Mouse (Mus musculus) small intestine, adult 2 months (tissue): Measurements from ENCODE around the gene Lrp5. TPM values are rescaled to one million over a fixed set of nuclear protein-coding genes. Genes with fewer than 3 reads are reported as not detected.

Source experiments
- H3K27ac ChIP-seq: fragments of 200-500 bp; 2 replicates; pipeline ENCODE4 v1.5.1; 2012; ENCODE audit warnings: low read depth, low read length, control low read depth, inconsistent platforms; ENCODE audit not compliant: insufficient read depth
- H3K27me3 ChIP-seq: fragments of 200-500 bp; 2 replicates; pipeline ENCODE4 v1.6.1; 2012; ENCODE audit warnings: mild to moderate bottlenecking, moderate library complexity, low read length, inconsistent platforms; ENCODE audit not compliant: control insufficient read depth, insufficient read depth
- H3K36me3 ChIP-seq: fragments of 200-500 bp; 2 replicates; pipeline ENCODE4 v1.6.1; 2012; ENCODE audit warnings: mild to moderate bottlenecking, low read length, control low read depth, inconsistent platforms; ENCODE audit not compliant: control insufficient read depth, insufficient read depth
- H3K4me1 ChIP-seq: fragments of 200-500 bp; 2 replicates; pipeline ENCODE4 v1.6.1; 2012; ENCODE audit warnings: low read length, inconsistent platforms, mixed read lengths; ENCODE audit not compliant: control insufficient read depth, insufficient read depth, insufficient read length
- H3K4me3 ChIP-seq: fragments of 200-500 bp; 2 replicates; pipeline ENCODE4 v1.5.1; 2012; ENCODE audit warnings: low read depth, mild to moderate bottlenecking, control low read depth, inconsistent platforms, low read length, moderate library complexity
- CTCF ChIP-seq: fragments of 200-500 bp; IDR thresholded peaks from 2 replicates; pipeline ENCODE4 v1.5.1; 2012; ENCODE audit warnings: low read depth, mild to moderate bottlenecking, control low read depth, inconsistent platforms, low read length, moderate library complexity, mixed read lengths; ENCODE audit not compliant: insufficient replicate concordance, insufficient read length; ENCODE audit errors: extremely low read depth
- POLR2A ChIP-seq: fragments of 200-500 bp; IDR thresholded peaks from 2 replicates; pipeline ENCODE4 v1.6.1; 2012; ENCODE audit warnings: low read depth, mild to moderate bottlenecking, control low read depth, inconsistent platforms, low read length, moderate library complexity
- WGBS: fragments of 180-500 bp; shearing (Covaris S2); methylation state at CpG from one replicate; pipeline ENCODE4 v1.1.7; 2018; 5-methylcytosine and 5-hydroxymethylcytosine counted together
- polyA plus RNA-seq: library from polyadenylated mRNA; depleted of rRNA; stranded (reverse); fragments of >200 nt; gene quantifications from 2 replicates; pipeline ENCODE4 v1.2.3, GENCODE M21; 2012

Gene Lrp5
- polyA plus RNA-seq, 1 experiment = 96.7 TPM

- WGBS = 61% methylated on average over 3 of the region's 3 CpGs
- TF ChIP-seq CTCF (no peak), POLR2A (no peak)
- Histone ChIP-seq H3K27me3 (no peaks in the 10 kb centered on the region), H3K4me3 (no peak overlapping the region), H3K4me1 (peaks cover 35% of the 10 kb centered on the region), H3K36me3 (peaks cover 36% of the 10 kb centered on the region), H3K27ac (peak overlapping the region; percentile 97)
Measured at GRCm38 (mm10) chr19:3645813-3646212, 40.6 kb downstream of the Lrp5 start.

GRCm38 (mm10) chr19:3645318-3645717, 41.0 kb downstream of the Lrp5 start:
- Histone ChIP-seq H3K4me1 (peaks cover 31% of the 10 kb centered on the region), H3K4me3 (no peak overlapping the region), H3K27ac (peak overlapping the region; percentile 97), H3K36me3 (peaks cover 36% of the 10 kb centered on the region), H3K27me3 (no peaks in the 10 kb centered on the region)
- TF ChIP-seq POLR2A = no peak
- TF ChIP-seq CTCF = no peak
- 72% methylated on average over 4 of the region's 4 CpGs for WGBS

- TF ChIP-seq CTCF (no peak), POLR2A (no peak)
- Histone ChIP-seq H3K36me3 (peaks cover 24% of the 10 kb centered on the region), H3K4me1 (peaks cover 32% of the 10 kb centered on the region), H3K27ac (no peak overlapping the region), H3K27me3 (no peaks in the 10 kb centered on the region; the same call in 1 of the 2 replicates), H3K4me3 (no peak overlapping the region)
- 80% methylated on average over 7 of the region's 7 CpGs for WGBS
Measured at GRCm38 (mm10) chr19:3639561-3639960, 46.8 kb downstream of the Lrp5 start.

GRCm38 (mm10) chr19:3638698-3639097, 47.7 kb downstream of the Lrp5 start:
- no peaks in the 10 kb centered on the region; the same call in 1 of the 2 replicates for H3K27me3 ChIP-seq
- WGBS = 8% methylated on average over 8 of the region's 8 CpGs
- peaks cover 31% of the 10 kb centered on the region for H3K4me1 ChIP-seq
- TF ChIP-seq CTCF (no peak), POLR2A (no peak)
- H3K4me3 ChIP-seq = no peak overlapping the region
- H3K36me3 ChIP-seq = peaks cover 17% of the 10 kb centered on the region
- peak overlapping the region; percentile 20; the same call in 1 of the 2 replicates for H3K27ac ChIP-seq

- Histone ChIP-seq H3K4me1 (peaks cover 41% of the 10 kb centered on the region), H3K27ac (peak overlapping the region; percentile 99), H3K36me3 (peaks cover 33% of the 10 kb centered on the region), H3K27me3 (no peaks in the 10 kb centered on the region), H3K4me3 (no peak overlapping the region)
- 35% methylated on average over 7 of the region's 7 CpGs for WGBS
- TF ChIP-seq CTCF (no peak), POLR2A (peak; percentile 34; the same call in 1 of the 2 replicates)
Measured at GRCm38 (mm10) chr19:3632018-3632417, 54.3 kb downstream of the Lrp5 start.

GRCm38 (mm10) chr19:3631431-3631830, 54.9 kb downstream of the Lrp5 start:
- Histone ChIP-seq H3K27ac (peak overlapping the region; percentile 99), H3K4me3 (no peak overlapping the region), H3K36me3 (peaks cover 38% of the 10 kb centered on the region), H3K4me1 (peaks cover 41% of the 10 kb centered on the region), H3K27me3 (no peaks in the 10 kb centered on the region)
- WGBS = 64% methylated on average over 5 of the region's 5 CpGs
- TF ChIP-seq POLR2A (no peak), CTCF (no peak)

- TF ChIP-seq CTCF = no peak
- TF ChIP-seq POLR2A = no peak
- H3K36me3 ChIP-seq = peaks cover 38% of the 10 kb centered on the region
- no peak overlapping the region for H3K4me3 ChIP-seq
- H3K4me1 ChIP-seq = peaks cover 42% of the 10 kb centered on the region
- no peaks in the 10 kb centered on the region for H3K27me3 ChIP-seq
- WGBS = 94% methylated on average over 5 of the region's 5 CpGs
- no peak overlapping the region for H3K27ac ChIP-seq
Measured at GRCm38 (mm10) chr19:3630486-3630885, 55.9 kb downstream of the Lrp5 start.
